Mouse (Mus musculus): ENCODE results near the gene Kcnb1. TPM values are rescaled to one million over a fixed set of nuclear protein-coding genes. Genes with fewer than 3 reads are reported as not detected.

Kcnb1 gene
- not detected for polyA plus RNA-seq (2012; fragmentation: generic; extraction: Trizol)
- long read RNA-seq, experiment 1: 0 reads
- long read RNA-seq, experiment 2: 0 reads

- TF ChIP-seq MYOD1 (IDR thresholded peaks at IDR 0.05; ENCODE audit: control insufficient read depth, insufficient read length, low read depth) (no peak), USF1 (IDR thresholded peaks at IDR 0.05; ENCODE audit: low read depth) (no peak), FOSL1 (IDR thresholded peaks at IDR 0.05; ENCODE audit: insufficient read depth, low read length, poor library complexity, severe bottlenecking) (no peak), CEBPB (IDR thresholded peaks at IDR 0.05; ENCODE audit: low read depth) (no peak), MAX (IDR thresholded peaks at IDR 0.05) (no peak), CTCF (IDR thresholded peaks at IDR 0.05; ENCODE audit: control insufficient read depth, insufficient read depth, insufficient read length) (peak; percentile 66), MYOG (IDR thresholded peaks at IDR 0.05; ENCODE audit: control insufficient read depth, extremely low read depth, insufficient read length) (no peak)
- H3K27me3 ChIP-seq (ENCODE audit: control insufficient read depth, insufficient read depth, insufficient read length): peaks cover 24% of the 10 kb centered on the region
- H3K36me3 ChIP-seq (ENCODE audit: control insufficient read depth, insufficient read depth): no peaks in the 10 kb centered on the region
- no peak within 1 kb of the TSS for H3K4me3 ChIP-seq (ENCODE audit: insufficient read depth, poor library complexity, severe bottlenecking)
- H3ac ChIP-seq (ENCODE audit: control insufficient read depth, insufficient read length, low read depth): no peak within 1 kb of the TSS
- no peaks in the 10 kb centered on the region for H3K79me3 ChIP-seq (ENCODE audit: low read depth)
- no peaks in the 10 kb centered on the region for H3K79me2 ChIP-seq (ENCODE audit: control insufficient read depth, insufficient read depth)
Observed at GRCm38 (mm10) chr2:167190076-167190399, at the start of gene Kcnb1. TSS of gene Kcnb1 (minus strand) at chr2:167190155.

DNA sequence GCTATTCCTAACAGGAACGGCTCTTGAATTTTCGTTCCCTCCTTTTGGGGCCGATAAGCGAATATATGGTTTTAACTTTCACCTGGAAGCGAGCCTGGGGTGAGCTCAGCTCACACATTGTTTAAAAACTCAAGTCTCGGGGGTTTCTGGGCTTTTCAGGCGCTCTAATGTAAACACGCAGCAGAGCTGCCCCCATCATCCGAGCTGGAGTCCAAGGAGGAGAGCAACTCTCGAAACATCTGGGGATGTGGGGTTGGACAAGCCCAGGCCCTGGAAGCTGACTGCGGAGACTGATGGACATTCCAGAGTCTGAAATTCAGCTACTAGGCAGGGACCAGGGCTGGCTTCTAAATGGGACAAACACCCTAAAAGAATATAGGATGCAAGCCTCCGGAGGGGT is 49.3 kb upstream of the Kcnb1 start:
- Histone ChIP-seq H3K27me3 (ENCODE audit: control insufficient read depth, insufficient read depth, insufficient read length) (no peaks in the 10 kb centered on the region), H3K36me3 (ENCODE audit: control insufficient read depth, insufficient read depth) (no peaks in the 10 kb centered on the region), H3ac (ENCODE audit: control insufficient read depth, insufficient read length, low read depth) (no peak overlapping the region), H3K79me2 (ENCODE audit: control insufficient read depth, insufficient read depth) (peaks cover 8% of the 10 kb centered on the region), H3K79me3 (ENCODE audit: low read depth) (peaks cover 1% of the 10 kb centered on the region), H3K4me3 (ENCODE audit: insufficient read depth, poor library complexity, severe bottlenecking) (peak overlapping the region; percentile 16)
- no peak for TF ChIP-seq MYOG (IDR thresholded peaks at IDR 0.05; ENCODE audit: control insufficient read depth, extremely low read depth, insufficient read length)
- TF ChIP-seq MYOD1 (IDR thresholded peaks at IDR 0.05; ENCODE audit: control insufficient read depth, insufficient read length, low read depth): no peak
- no peak for TF ChIP-seq FOSL1 (IDR thresholded peaks at IDR 0.05; ENCODE audit: insufficient read depth, low read length, poor library complexity, severe bottlenecking)
- TF ChIP-seq CEBPB (IDR thresholded peaks at IDR 0.05; ENCODE audit: low read depth): no peak
- TF ChIP-seq CTCF (IDR thresholded peaks at IDR 0.05; ENCODE audit: control insufficient read depth, insufficient read depth, insufficient read length): no peak
- TF ChIP-seq USF1 (IDR thresholded peaks at IDR 0.05; ENCODE audit: low read depth): no peak
- no peak for TF ChIP-seq MAX (IDR thresholded peaks at IDR 0.05)

DNA sequence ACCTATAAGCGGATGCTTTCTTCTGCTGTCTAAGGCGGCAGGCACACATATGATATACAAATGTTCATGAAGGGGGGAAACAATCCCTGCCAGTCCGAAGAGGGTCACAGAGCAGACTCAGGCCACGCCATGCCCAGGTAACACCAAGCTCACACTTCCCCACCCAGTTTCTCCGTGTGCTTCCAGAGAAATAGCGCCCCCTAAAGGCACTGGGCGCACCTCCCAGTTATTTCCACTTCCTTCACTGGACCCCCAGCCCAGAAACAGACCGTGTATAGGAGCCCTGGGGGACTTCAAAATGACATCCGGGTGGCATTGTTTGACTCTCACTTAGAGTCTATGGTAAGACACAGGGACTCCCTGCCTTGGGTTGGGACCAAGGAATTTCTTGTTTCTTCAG is 47.3 kb upstream of the Kcnb1 start:
- H3K4me3 ChIP-seq (ENCODE audit: insufficient read depth, poor library complexity, severe bottlenecking): no peak overlapping the region
- no peaks in the 10 kb centered on the region for H3K27me3 ChIP-seq (ENCODE audit: control insufficient read depth, insufficient read depth, insufficient read length)
- H3K79me2 ChIP-seq (ENCODE audit: control insufficient read depth, insufficient read depth): peaks cover 8% of the 10 kb centered on the region
- no peak overlapping the region for H3ac ChIP-seq (ENCODE audit: control insufficient read depth, insufficient read length, low read depth)
- peaks cover 1% of the 10 kb centered on the region for H3K79me3 ChIP-seq (ENCODE audit: low read depth)
- H3K36me3 ChIP-seq (ENCODE audit: control insufficient read depth, insufficient read depth): no peaks in the 10 kb centered on the region
- TF ChIP-seq FOSL1 (IDR thresholded peaks at IDR 0.05; ENCODE audit: insufficient read depth, low read length, poor library complexity, severe bottlenecking): no peak

GRCm38 (mm10) chr2:167236174-167236573 is 46.2 kb upstream of the Kcnb1 start:
- H3K4me3 ChIP-seq (ENCODE audit: insufficient read depth, poor library complexity, severe bottlenecking): no peak overlapping the region
- no peaks in the 10 kb centered on the region for H3K36me3 ChIP-seq (ENCODE audit: control insufficient read depth, insufficient read depth)
- no peak overlapping the region for H3ac ChIP-seq (ENCODE audit: control insufficient read depth, insufficient read length, low read depth)
- peaks cover 8% of the 10 kb centered on the region for H3K79me2 ChIP-seq (ENCODE audit: control insufficient read depth, insufficient read depth)
- TF ChIP-seq CEBPB (IDR thresholded peaks at IDR 0.05; ENCODE audit: low read depth): no peak
- peak; percentile 79 for TF ChIP-seq MYOD1 (IDR thresholded peaks at IDR 0.05; ENCODE audit: control insufficient read depth, insufficient read length, low read depth)
- no peaks in the 10 kb centered on the region for H3K27me3 ChIP-seq (ENCODE audit: control insufficient read depth, insufficient read depth, insufficient read length)
- peaks cover 1% of the 10 kb centered on the region for H3K79me3 ChIP-seq (ENCODE audit: low read depth)

GRCm38 (mm10) chr2:167235338-167236018 is 45.5 kb upstream of the Kcnb1 start:
- Histone ChIP-seq H3ac (ENCODE audit: control insufficient read depth, insufficient read length, low read depth) (peak overlapping the region; percentile 29), H3K79me2 (ENCODE audit: control insufficient read depth, insufficient read depth) (peaks cover 8% of the 10 kb centered on the region), H3K36me3 (ENCODE audit: control insufficient read depth, insufficient read depth) (no peaks in the 10 kb centered on the region), H3K27me3 (ENCODE audit: control insufficient read depth, insufficient read depth, insufficient read length) (no peaks in the 10 kb centered on the region), H3K79me3 (ENCODE audit: low read depth) (peaks cover 1% of the 10 kb centered on the region), H3K4me3 (ENCODE audit: insufficient read depth, poor library complexity, severe bottlenecking) (no peak overlapping the region)
- no peak for TF ChIP-seq MYOD1 (IDR thresholded peaks at IDR 0.05; ENCODE audit: control insufficient read depth, insufficient read length, low read depth)
- TF ChIP-seq CEBPB (IDR thresholded peaks at IDR 0.05; ENCODE audit: low read depth): no peak
- TF ChIP-seq MAX (IDR thresholded peaks at IDR 0.05): no peak
- TF ChIP-seq FOSL1 (IDR thresholded peaks at IDR 0.05; ENCODE audit: insufficient read depth, low read length, poor library complexity, severe bottlenecking): no peak
- no peak for TF ChIP-seq USF1 (IDR thresholded peaks at IDR 0.05; ENCODE audit: low read depth)

DNA sequence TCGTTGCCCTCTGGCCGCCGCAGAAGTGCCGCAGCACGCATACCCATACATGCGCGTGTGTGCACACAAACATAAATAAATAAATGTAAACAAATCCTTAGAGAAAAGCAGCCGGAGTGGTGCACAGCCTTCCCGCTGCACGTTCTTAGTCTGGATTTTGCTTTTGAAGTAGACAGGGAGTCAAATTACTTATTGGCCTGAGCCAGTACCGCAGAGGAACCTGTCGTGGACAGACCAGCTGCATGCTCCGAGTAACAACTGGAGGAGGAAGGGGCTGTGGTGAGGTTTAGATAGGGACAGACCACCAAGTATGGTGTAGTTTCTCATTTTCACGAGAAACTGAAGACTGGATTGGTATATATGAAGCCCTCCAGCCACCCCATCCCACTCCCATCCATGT is 43.8 kb upstream of the Kcnb1 start:
- TF ChIP-seq FOSL1 (IDR thresholded peaks at IDR 0.05; ENCODE audit: insufficient read depth, low read length, poor library complexity, severe bottlenecking): no peak
- no peak for TF ChIP-seq CTCF (IDR thresholded peaks at IDR 0.05; ENCODE audit: control insufficient read depth, insufficient read depth, insufficient read length)
- TF ChIP-seq MAX (IDR thresholded peaks at IDR 0.05): no peak
- TF ChIP-seq MYOD1 (IDR thresholded peaks at IDR 0.05; ENCODE audit: control insufficient read depth, insufficient read length, low read depth): no peak
- TF ChIP-seq USF1 (IDR thresholded peaks at IDR 0.05; ENCODE audit: low read depth): no peak
- no peak for TF ChIP-seq CEBPB (IDR thresholded peaks at IDR 0.05; ENCODE audit: low read depth)
- TF ChIP-seq MYOG (IDR thresholded peaks at IDR 0.05; ENCODE audit: control insufficient read depth, extremely low read depth, insufficient read length): no peak
- Histone ChIP-seq H3K79me2 (ENCODE audit: control insufficient read depth, insufficient read depth) (peaks cover 8% of the 10 kb centered on the region), H3K4me3 (ENCODE audit: insufficient read depth, poor library complexity, severe bottlenecking) (no peak overlapping the region), H3K79me3 (ENCODE audit: low read depth) (peaks cover 1% of the 10 kb centered on the region), H3K36me3 (ENCODE audit: control insufficient read depth, insufficient read depth) (no peaks in the 10 kb centered on the region), H3ac (ENCODE audit: control insufficient read depth, insufficient read length, low read depth) (no peak overlapping the region), H3K27me3 (ENCODE audit: control insufficient read depth, insufficient read depth, insufficient read length) (no peaks in the 10 kb centered on the region)
